Mouse (Mus musculus): ENCODE results near the gene D6Ertd527e.

Gene D6Ertd527e

DNA sequence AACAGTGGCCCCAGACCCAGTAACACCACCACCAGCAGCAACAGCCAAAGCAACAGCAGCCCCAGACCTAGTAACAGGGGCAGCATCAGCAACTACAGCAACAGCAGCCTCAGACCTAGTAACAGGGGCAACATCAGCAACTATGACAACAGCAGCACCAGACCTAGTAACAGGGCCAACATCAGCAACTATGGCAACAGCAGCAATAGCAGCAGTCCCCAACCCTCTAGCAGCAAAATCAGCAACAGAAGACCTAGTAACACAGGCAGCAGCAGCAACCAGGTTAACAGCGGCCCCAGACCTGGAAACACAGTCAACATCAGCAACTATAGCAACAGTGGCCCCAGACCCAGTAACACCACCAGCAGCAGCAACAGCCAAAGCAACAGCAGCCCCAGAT, 6.9 kb downstream of the D6Ertd527e start:
- DNase-seq (ENCODE audit: low spot score) = no peak

- no peak for DNase-seq (ENCODE audit: low spot score)
These were observed 7.6 kb downstream of the D6Ertd527e start for GRCm38 (mm10) chr6:87112125-87112524.

DNA sequence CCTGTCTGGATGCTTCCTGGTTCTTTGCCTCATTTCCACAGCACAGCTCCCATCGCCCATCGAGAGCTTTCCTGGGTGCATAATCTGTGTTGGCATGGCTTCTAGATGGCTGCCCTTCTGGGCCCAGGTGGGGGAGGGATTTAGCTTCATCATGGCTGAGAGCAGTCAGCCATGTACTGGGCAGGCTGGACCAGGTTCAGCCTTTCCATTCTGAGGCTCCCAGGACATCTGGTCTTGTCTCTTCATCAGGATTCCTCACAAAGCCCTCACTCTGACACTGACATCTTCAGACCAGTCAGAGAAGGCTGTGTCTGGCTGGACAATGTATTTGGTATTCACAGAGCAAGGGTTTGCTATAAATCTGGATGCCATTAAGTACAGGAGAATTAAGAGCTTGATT, 11.4 kb downstream of the D6Ertd527e start:
- DNase-seq (ENCODE audit: low spot score) = no peak

- no peak for DNase-seq (ENCODE audit: low spot score)
These were observed 12.1 kb downstream of the D6Ertd527e start for GRCm38 (mm10) chr6:87116596-87116995.

- DNase-seq (ENCODE audit: low spot score) = peak; percentile 42
These were observed 14.7 kb downstream of the D6Ertd527e start for GRCm38 (mm10) chr6:87119066-87119837.

DNA sequence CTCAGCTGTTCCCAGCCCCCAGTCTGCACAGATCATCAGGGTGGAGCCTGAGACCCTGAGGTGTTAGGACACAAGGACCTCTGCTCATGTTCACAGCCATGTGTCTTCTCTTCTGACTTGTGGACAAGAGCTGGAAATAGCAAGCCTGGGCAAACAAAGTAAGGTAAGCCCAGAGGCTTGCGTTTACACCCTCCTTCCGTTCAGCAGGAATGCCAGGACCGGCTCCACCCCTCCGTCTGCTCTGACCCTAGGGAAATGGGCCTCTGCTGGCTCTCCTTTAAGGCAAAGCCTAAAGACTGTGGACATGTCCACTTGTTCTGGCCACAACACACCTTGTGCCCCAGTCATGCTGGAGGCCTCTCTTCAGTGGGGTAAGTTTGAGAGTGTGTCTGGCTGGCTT, 15.4 kb downstream of the D6Ertd527e start:
- DNase-seq (ENCODE audit: low spot score) = no peak

DNA sequence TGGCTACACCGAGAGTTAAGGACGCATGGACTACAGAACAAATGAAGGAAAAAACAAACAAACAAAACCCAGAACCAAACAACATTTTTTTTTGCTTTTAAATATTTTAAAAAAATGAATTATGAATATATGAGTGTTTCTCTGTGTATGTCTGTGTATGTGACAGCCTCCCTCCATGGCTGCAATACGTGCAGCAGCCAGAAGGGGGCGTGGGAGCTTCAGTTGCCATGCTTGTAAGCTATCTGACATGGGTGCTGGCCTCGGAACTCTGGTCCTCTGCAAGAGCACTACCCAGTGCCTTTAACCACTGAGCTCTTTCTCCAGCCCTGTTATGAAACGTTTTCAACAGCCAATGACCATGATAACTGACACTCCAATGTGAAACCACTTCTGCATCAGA, 16.1 kb downstream of the D6Ertd527e start:
- no peak for DNase-seq (ENCODE audit: low spot score)

GRCm38 (mm10) chr6:87121961-87122360, 17.4 kb downstream of the D6Ertd527e start:
- no peak for DNase-seq (ENCODE audit: low spot score)

DNA sequence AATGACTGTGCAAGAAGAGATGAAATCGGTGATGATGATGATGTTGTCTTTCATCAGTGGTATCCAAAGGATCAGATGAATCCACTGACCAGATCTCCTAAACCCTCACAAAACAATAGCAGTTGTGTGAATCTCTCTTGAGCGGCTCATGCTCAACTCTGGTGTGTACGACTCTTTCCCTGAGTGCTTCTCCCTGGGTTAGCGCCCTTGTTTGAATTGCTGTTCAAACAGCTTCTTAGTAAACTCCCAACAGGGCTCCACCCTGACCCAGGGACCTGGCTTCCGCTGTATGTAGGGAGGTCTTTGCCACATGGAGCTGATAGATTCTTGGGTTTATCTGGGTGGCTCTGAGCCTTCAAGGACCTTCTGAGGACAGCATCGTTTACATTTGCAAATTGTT, 18.9 kb downstream of the D6Ertd527e start:
- no peak for DNase-seq (ENCODE audit: low spot score)

DNA sequence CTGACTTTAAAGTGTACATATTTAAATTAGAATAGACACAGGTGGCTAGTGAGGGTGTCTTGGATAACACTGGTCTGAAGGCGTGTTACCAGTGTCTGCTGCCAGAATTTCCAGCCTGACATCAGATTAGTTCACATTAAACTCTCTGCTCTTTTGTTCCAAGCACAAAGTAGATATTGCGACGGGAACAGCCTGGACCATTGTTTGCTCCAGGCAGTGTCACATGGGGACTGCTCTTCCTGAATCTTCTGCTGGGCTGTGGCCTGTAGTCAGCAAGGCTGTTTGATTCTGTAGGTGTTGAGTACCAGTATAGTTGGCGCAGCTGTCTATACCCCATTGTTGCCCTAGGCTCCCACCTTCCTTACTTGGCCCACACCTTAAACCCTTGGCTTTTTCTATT, 19.4 kb downstream of the D6Ertd527e start:
- no peak for DNase-seq (ENCODE audit: low spot score)

- no peak for DNase-seq (ENCODE audit: low spot score)
These were observed 22.7 kb downstream of the D6Ertd527e start for GRCm38 (mm10) chr6:87127049-87127753.

DNA sequence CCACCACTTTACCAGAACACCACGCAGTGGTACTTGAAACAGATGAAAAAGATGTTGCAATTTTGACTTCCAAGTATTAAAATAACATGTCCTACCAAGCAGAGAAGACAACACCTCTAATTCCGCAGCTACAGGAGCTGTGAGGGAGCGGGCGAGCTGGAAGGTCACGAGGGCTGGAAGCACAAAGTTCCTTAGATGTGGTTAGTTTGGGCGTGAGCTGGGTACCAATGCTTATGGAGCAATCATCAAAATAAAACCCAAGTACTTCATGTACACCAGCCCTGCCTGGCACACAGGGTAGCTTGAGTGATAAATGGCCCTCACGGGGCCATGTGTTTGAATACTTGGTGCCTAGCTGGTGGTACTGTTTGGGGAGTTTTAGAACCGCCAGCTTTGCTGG, 25.3 kb downstream of the D6Ertd527e start:
- DNase-seq (ENCODE audit: low spot score) = no peak

- DNase-seq (ENCODE audit: low spot score) = no peak
These were observed 26.1 kb downstream of the D6Ertd527e start for GRCm38 (mm10) chr6:87130628-87131027.

GRCm38 (mm10) chr6:87131078-87131477, 26.5 kb downstream of the D6Ertd527e start:
- DNase-seq (ENCODE audit: low spot score) = no peak

- DNase-seq (ENCODE audit: low spot score) = no peak
These were observed 29.0 kb downstream of the D6Ertd527e start for GRCm38 (mm10) chr6:87133520-87133919.

DNA sequence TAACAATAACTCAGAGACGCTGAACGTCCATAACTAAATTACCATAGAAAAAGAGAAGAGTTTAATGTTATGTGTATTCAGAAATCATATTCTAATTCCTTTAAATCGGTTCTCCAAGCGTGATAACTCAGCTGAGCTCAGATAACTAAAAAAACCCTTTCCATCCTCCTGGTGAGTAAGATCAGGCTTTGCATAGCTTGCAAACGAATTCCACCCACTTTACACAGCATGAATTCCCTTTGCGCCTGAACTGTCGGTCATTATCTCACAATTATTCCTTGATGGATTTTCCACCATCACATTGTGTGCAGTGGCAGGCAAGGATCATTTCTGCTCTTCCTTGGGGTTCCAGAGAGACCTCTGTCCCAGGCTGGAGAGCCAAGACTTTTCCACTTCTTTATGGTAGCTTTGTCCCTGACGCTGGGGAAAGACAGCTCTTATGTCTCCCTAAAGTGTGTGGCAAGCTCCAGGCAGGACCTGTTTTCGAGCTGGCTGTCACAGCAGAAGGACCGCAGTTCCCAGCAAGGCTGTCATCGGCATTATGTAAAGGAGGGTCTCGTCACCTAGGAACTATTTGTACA, 29.5 kb downstream of the D6Ertd527e start:
- DNase-seq (ENCODE audit: low spot score) = no peak

DNA sequence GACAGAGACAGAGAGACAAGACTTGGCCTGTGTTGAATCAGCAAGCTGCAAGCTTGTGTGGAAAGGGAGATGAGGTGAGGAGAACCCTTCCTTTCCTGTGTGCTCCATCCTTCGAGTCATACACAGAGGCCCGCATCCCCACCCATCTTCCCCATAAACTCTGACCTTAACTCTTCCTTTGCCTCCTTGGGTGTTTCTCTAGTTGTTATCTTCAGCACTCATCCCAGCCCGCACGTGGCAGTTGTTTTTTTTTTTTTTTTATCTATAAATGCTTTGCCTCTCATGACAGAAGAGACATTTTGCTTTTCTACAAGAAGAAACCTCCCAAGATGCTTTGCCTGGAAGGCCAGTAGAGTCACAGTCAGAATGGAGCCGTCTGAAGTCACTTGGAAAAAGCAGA, 33.9 kb downstream of the D6Ertd527e start:
- DNase-seq (ENCODE audit: low spot score) = no peak

DNA sequence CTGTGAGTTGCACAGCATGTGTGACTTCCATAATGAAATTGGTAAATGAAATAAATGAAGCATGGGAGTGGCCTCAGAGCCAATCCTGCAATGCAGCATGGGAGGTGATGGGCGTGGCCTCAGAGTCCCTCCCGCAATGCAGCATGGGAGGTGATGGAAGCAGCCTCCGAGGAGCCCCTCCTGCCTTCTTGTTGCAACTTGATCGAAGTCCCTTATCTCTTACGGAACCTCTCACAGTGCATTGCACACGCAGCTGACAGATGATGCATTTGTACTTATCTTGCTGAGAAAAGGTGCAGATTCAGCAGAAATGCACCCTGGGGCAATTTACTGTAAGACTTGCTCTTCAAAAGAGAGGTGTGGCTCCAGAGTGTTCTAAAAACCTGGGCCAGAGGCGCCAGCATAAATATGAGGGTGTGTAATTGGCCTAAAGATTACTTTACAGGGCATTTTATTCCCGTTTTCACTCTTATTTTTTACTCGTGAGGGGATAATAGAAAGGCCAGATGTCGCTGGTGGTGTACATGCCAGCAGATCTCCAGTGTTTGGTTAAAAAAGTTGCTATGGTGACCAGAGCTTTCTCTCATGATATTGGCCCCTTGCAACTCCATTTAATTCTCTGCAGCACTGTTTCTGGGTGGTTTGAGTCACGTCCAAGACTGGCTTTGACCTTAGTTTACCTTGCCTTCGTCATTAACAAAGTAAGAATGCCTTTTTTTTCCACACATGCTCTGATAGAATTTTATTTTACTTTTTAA, 35.4 kb downstream of the D6Ertd527e start:
- no peak for DNase-seq (ENCODE audit: low spot score)

- no peak for DNase-seq (ENCODE audit: low spot score)
These were observed 37.7 kb downstream of the D6Ertd527e start for GRCm38 (mm10) chr6:87142239-87142638.

GRCm38 (mm10) chr6:87143594-87143993, 39.0 kb downstream of the D6Ertd527e start:
- no peak for DNase-seq (ENCODE audit: low spot score)

GRCm38 (mm10) chr6:87147921-87148320, 43.4 kb downstream of the D6Ertd527e start:
- no peak for DNase-seq (ENCODE audit: low spot score)

GRCm38 (mm10) chr6:87150471-87150870, 45.9 kb downstream of the D6Ertd527e start:
- DNase-seq (ENCODE audit: low spot score) = no peak
